Mouse (Mus musculus) layer of hippocampus, adult 8-10 months (tissue): ENCODE results near the gene Mvb12a. TPM values are rescaled to one million over a fixed set of nuclear protein-coding genes. Genes with fewer than 3 reads are reported as not detected.

ENCODE experiments used
- DNase-seq, 2 experiments: peaks; one replicate each; pipeline ENCODE4 v3.0.0; 2022; ENCODE audit warnings: low spot score in 2 of 2
- total RNA-seq, 4 experiments: library from RNA; stranded (reverse); gene quantifications; 2 replicates each; pipeline ENCODE4 v1.2.4; 2022

Gene Mvb12a
- total RNA-seq, 4 experiments from 2014 or later: 32.6 to 43.7 (median 36.8) TPM

DNA sequence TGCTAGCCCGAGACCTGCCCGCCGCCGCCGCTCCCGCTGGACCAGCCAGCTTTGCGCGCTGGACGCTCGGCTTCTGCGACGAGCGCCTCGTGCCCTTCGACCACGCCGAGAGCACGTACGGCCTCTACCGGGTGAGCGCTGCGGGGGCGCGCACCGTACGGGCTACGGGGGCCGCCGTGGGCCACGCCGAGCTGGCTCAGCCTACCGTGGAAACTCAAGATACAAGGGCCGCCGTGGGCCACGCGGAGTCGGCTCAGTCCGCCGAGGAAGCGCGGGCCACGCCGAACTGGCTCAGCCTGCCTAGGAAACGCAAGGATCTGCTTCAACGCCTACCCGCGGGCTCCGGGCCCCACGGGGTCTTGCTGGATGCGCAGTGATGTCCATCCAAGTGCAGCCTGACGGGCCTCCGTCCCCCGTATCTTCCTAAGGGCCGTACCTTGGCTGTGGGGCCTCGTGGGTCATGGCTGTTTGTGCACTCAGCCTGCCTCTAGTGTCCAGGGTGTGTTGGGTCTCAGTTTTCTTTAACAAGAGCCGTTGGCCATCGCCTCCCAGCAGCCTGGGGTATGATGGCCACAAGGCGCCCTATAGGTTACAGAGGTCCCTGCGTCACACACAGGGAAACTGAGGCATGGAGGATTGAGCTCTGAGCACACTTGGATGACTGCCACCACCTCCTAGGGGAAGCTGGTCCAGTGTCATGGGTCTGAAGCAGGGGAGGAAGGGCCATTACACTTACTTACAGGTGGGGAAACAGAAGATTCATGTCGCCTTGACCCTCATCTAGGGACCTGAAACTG is 49.9 kb downstream of the Mvb12a start:
- DNase-seq: peak; percentile 85 to 89

DNA sequence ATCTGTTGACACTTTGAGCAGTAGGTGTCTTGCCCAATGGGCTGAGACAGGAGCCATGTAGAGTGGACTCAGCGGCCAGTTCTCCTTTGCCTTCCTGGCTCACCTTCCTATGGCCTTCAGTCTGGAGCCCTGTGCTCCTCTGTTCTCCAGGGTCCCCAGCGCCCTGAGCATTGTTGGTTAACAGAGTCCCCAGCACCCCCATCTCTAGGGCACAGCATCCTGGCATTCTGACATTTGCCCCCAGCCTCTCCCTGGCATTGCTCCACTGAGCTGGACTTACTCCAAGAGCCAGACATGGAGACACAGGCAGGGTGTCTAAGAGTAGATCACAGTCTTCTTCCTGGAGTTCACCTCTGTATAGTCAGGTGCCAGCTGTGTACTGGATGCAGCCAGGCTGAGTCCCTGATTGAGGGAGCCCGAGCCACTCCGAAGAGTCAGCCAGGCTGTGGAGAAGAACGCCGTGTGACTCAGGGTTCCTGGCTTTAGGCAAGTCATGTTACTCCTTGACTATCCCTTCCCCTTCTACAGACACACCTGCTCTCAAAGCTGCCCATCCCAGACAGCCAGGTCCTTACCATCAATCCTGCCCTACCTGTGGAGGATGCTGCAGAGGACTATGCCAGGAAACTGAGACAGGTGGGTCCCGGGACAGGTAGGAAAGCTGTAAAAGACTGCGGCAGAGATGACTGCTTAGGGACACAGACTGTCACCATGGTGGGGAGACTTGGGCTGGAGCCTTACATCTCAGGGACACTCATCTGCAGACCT is 51.0 kb downstream of the Mvb12a start:
- DNase-seq: no peak

DNA sequence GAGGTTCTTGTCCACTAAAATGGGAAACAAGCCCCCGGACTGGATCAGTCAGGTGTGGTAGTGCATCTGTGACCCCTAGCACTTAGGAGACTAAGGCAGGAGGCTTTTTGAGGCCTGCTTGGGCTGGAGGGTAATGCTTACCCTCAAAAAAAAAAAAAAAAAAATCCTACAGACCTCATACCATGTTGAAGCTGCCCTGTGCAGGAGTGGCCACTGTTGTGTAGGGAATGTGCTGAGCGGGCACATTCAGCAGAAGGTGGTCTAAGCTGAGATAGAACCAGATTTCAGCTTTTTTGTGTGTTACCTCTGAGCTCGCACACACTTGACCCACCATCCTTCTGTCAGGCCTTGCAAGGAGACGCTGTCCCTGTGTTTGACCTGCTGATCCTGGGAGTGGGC is 51.6 kb downstream of the Mvb12a start:
- DNase-seq: no peak

DNA sequence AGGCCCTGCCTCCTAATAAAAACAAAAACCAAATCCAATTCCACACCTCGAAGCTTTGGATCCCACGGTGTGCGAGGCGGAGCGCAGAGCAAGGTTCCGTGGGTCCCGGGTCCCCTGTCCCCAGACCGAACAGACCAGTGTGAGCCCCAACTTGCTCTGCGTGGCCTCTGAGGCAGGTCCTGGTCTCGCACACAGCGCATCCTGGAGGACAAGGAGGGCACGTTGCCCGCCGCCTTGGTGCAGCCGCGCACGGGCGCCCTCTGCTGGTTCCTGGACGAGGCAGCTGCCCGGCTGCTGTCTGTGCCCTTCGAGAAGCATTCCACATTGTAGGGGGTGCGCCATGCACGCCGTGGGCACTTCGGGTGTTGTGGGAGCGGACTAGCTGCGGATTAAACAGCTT is 53.1 kb downstream of the Mvb12a start:
- DNase-seq: peak; percentile 74 to 91

DNA sequence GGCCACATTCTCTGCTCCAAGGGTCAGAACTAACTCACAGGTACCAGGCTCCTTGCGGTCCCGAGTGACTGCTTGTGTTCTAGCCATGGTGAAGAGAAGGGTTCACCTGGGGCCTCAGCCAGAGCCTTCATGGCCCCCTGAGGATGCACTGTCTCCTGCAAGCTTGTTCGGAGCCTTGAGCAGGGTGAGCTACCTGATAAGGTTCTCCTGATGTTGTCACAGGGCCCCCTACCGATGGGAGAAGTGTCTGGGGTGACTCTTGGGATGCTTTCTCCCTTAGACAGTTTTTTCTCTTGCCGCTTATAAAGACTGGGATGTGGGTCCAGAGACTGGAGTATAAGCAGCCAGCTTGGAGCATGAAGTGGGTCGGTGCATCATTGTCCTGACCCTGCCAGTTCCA is 53.7 kb downstream of the Mvb12a start:
- no peak for DNase-seq

DNA sequence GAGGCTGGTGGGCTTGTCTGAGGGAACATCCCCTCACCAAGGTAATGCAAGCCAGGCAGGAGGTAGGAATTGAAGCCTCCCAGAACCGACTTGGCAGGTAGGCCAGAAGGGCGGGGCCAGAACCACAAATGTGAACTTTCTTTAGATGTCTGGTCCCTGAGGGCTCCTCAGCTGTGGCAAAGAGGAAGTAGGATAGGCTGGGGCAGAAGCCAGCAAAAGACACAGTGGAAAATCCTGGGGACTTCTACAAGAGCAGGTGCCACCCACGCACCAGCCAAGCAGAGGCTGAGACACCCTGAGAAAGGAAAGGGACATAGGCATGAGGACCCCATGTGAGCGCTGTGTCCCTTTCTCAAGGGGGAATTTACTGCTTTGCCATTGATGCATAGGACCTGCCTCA is 54.1 kb downstream of the Mvb12a start:
- no peak for DNase-seq

DNA sequence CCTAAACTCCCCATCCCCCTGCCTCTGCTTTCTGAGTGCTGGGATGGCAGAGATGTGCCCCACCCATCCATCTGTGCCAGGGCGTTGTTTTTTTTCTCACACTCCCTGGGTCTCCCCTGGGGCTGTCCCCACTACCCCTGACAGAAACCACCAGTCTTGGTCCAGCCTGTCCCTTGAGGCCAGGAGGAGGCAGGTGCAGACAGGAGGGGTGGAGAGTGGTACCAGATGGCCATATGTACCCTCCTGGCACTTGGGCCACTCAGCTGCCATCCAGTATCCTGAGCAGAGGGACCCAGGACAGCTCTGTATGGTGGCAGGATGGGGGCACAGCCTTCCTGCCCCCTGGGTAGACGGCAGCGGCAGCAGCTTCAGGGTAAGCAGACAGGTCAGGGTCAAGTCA is 54.7 kb downstream of the Mvb12a start, which contains the start of gene Fam129c:
TSS of gene Fam129c (plus strand) at position 198 of the 400 bp plus-strand sequence.
- no peak for DNase-seq

Other genes starting within 250 kb of the Mvb12a start
- 100 to 1,000 TPM in 3 of 4 experiments, 10 to 100 TPM in 1; 98.8 to 130 (median 117) TPM for gene Use1, start 176.1 kb upstream of the Mvb12a start, total RNA-seq
- 10 to 100 TPM; 10.3 to 15.9 (median 14.1) TPM for gene Ocel1, start 171.6 kb upstream of the Mvb12a start, total RNA-seq
- gene Nr2f6, start 161.0 kb upstream of the Mvb12a start, total RNA-seq: 10 to 100 TPM; 38.7 to 46.1 (median 41.2) TPM
- 1 to 10 TPM; 3.5 to 4.9 (median 4.1) TPM for gene Ushbp1, start 147.1 kb upstream of the Mvb12a start, total RNA-seq
- gene Babam1, start 146.1 kb upstream of the Mvb12a start, total RNA-seq: 100 to 1,000 TPM in 3 of 4 experiments, 10 to 100 TPM in 1; 95.9 to 110 (median 108) TPM
- under 1 TPM; 0.18 to 0.72 (median 0.27) TPM for gene Ankle1, start 136.9 kb upstream of the Mvb12a start, total RNA-seq
- gene Abhd8, start 79.3 kb upstream of the Mvb12a start, total RNA-seq: 100 to 1,000 TPM; 200 to 255 (median 229) TPM
- gene Mrpl34, start 78.0 kb upstream of the Mvb12a start, total RNA-seq: 10 to 100 TPM; 38.6 to 47.2 (median 46.2) TPM
- 10 to 100 TPM; 74.9 to 82.2 (median 79.0) TPM for gene Dda1, start 73.7 kb upstream of the Mvb12a start, total RNA-seq
- gene Ano8, start 57.0 kb upstream of the Mvb12a start, total RNA-seq: 10 to 100 TPM; 48.4 to 55.9 (median 51.6) TPM
- 10 to 100 TPM; 28.8 to 42.3 (median 32.5) TPM for gene Gtpbp3, start 54.8 kb upstream of the Mvb12a start, total RNA-seq
- gene Plvap, start 31.2 kb upstream of the Mvb12a start, total RNA-seq: 1 to 10 TPM; 6.2 to 9.6 (median 7.4) TPM
- not detected for gene Ccdc194, start 17.2 kb upstream of the Mvb12a start, total RNA-seq
- gene Bst2, start 5.5 kb upstream of the Mvb12a start, total RNA-seq: 10 to 100 TPM in 2 of 4 experiments, 1 to 10 TPM in 2; 4.1 to 23.3 (median 8.6) TPM
- 1 to 10 TPM in 1 of 4 experiments, under 1 TPM in 3; 0.27 to 1.3 (median 0.54) TPM for gene Tmem221, start 15.9 kb downstream of the Mvb12a start, total RNA-seq
- under 1 TPM in 2 of 4 experiments, not detected in 2; 0.14 to 0.28 TPM for gene Nxnl1, start 23.7 kb downstream of the Mvb12a start, total RNA-seq
- 100 to 1,000 TPM; 107 to 130 (median 117) TPM for gene Slc27a1, start 26.0 kb downstream of the Mvb12a start, total RNA-seq
- 10 to 100 TPM; 29.1 to 38.5 (median 33.6) TPM for gene Pgls, start 49.3 kb downstream of the Mvb12a start, total RNA-seq
- 1 to 10 TPM; 2.0 to 4.6 (median 3.5) TPM for gene Fam129c, start 54.7 kb downstream of the Mvb12a start, total RNA-seq
- gene Colgalt1, start 68.1 kb downstream of the Mvb12a start, total RNA-seq: 10 to 100 TPM; 53.2 to 59.7 (median 53.8) TPM
- gene Unc13a, start 128.8 kb downstream of the Mvb12a start, total RNA-seq: 100 to 1,000 TPM; 219 to 265 (median 239) TPM
- 10 to 100 TPM in 1 of 4 experiments, 1 to 10 TPM in 3; 4.6 to 10.5 (median 7.9) TPM for gene Jak3, start 133.4 kb downstream of the Mvb12a start, total RNA-seq
- 1 to 10 TPM; 2.1 to 6.9 (median 2.6) TPM for gene Insl3, start 146.3 kb downstream of the Mvb12a start, total RNA-seq
- gene B3gnt3, start 158.9 kb downstream of the Mvb12a start, total RNA-seq: under 1 TPM; 0.47 to 0.93 (median 0.56) TPM
- 100 to 1,000 TPM in 3 of 4 experiments, 10 to 100 TPM in 1; 92.1 to 120 (median 112) TPM for gene Fcho1, start 182.8 kb downstream of the Mvb12a start, total RNA-seq